Mouse (Mus musculus): ENCODE data around the gene Tmigd3.

GRCm38 (mm10) chr3:105894601-105895592 is 24.2 kb downstream of the Tmigd3 start:
- peak; percentile 82 for TF ChIP-seq CTCF (IDR thresholded peaks at IDR 0.05; ENCODE audit: control insufficient read depth, insufficient read depth, low read length)
- no peak for TF ChIP-seq POLR2A (IDR thresholded peaks at IDR 0.05; ENCODE audit: borderline replicate concordance, control insufficient read depth, low read depth, low read length)
